Mouse (Mus musculus) kidney, adult 2 months (tissue): ENCODE data around the gene Gm5565.

ENCODE experiments used
- CTCF ChIP-seq: fragments of 200-500 bp; conservative IDR thresholded peaks from 2 replicates; pipeline ENCODE4 v1.5.1; 2011; ENCODE audit warnings: low read depth, mild to moderate bottlenecking, control low read depth, low read length, moderate library complexity, mixed read lengths; ENCODE audit not compliant: insufficient read depth, insufficient read length
- POLR2A ChIP-seq: fragments of 200-500 bp; IDR thresholded peaks from one replicate; pipeline ENCODE4 v1.6.1; 2011; ENCODE audit warnings: low read depth, low read length, control low read depth

DNA sequence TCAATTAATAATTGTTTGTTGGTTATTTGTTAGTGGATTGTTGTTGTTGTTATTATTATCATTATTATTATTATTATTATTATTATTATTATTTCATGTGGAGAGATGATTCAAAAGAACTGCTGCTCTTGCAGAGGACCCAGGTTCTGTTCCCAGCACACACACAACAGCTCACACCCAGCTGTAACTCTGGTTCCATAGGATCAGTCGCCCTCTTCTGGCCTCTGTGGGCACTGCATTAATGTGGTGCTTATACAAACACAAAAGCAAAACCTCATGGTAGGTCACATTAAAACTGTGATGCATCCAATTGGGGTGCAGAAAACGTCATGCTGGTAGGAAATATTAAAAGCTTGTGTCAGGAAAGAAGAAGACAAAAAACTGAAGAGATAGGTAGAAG lies 12.4 kb downstream of the Gm5565 start:
- TF ChIP-seq CTCF (0 out of 2 replicates have a peak, but pooled peaks have one; percentile 9), POLR2A (no peak)
